10 mouse cellular contexts compared by ENCODE assay signal in the genomic region with DNA sequence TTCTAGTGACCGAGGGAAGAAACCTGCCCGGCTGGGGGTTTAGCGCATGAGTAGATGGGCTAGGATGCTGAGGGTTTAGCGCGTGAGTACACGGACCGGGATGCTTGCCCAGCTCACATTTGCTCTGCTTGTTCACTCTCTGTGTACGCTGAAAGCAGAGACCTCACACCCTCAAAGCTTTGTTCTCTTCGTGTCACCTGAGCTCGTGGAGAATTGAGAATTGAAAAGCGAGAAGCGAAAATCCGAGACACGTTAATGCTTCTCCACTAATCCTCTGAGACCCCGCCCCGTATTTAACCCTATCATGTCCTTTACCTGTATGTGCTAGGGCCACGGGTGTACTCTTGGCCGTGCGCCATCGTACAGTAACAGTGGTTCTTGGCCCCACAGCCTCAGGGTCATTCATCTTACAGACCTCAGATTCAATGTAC. TPM values are rescaled to one million over a fixed set of nuclear protein-coding genes. Genes with fewer than 3 reads are reported as not detected.
DNase-seq lines count a peak whose midpoint lies in the region; ATAC-seq lines count a peak whose summit lies in the region.
"Had no signal": no experiment of that assay in that cellular context is flagged by ENCODE, and none has a peak within 500 bp of the region (broad histone marks: within the 10 kb centered on the region; RNA-seq: fewer than 3 reads in every experiment).

No protein-coding gene starts in this region.

- H3K4me2 ChIP-seq in embryonic facial prominence, embryonic 11.5 days (ENCODE audit: low read depth, low read length) = peak overlapping the region; percentile 1; the same call in 1 of the 2 replicates
- H3K4me2 ChIP-seq in hindbrain, embryonic 15.5 days = peak overlapping the region; percentile 45
- peak overlapping the region; percentile 47 for H3K4me2 ChIP-seq in neural tube, embryonic 13.5 days

- H3K9ac ChIP-seq in embryonic facial prominence, embryonic 11.5 days (replicated peaks; ENCODE audit: low read length) = 0 out of 2 replicates have a peak overlapping the region, but pooled peaks have one; percentile 26
- peak overlapping the region; percentile 37; the same call in 1 of the 2 replicates for H3K9ac ChIP-seq in hindbrain, embryonic 15.5 days
- peak overlapping the region; percentile 47; the same call in 1 of the 2 replicates for H3K9ac ChIP-seq in neural tube, embryonic 13.5 days

- H3K27me3 ChIP-seq in embryonic facial prominence, embryonic 11.5 days (ENCODE audit: control insufficient read depth, insufficient read depth, low read length) = no peaks in the 10 kb centered on the region
- no peaks in the 10 kb centered on the region for H3K27me3 ChIP-seq in hindbrain, embryonic 15.5 days
- no peaks in the 10 kb centered on the region for H3K27me3 ChIP-seq in neural tube, embryonic 13.5 days

- 4% methylated on average over 20 of the region's 20 CpGs for WGBS in embryonic facial prominence, embryonic 11.5 days
- WGBS in hindbrain, embryonic 15.5 days = 4% methylated on average over 20 of the region's 20 CpGs
- WGBS in neural tube, embryonic 13.5 days = 6% methylated on average over 20 of the region's 20 CpGs

- DNase-seq in kidney, postnatal 14 days = peak; percentile 5
- DNase-seq in kidney, adult 18-20 months = no peak
- DNase-seq in embryonic facial prominence, embryonic 11.5 days (ENCODE audit: low spot score) = peak; percentile 60
- no peak for DNase-seq in spleen, postnatal 10 days (ENCODE audit: low spot score in 2 of 2)
- no peak for DNase-seq in right cerebral cortex, adult 2 months (ENCODE audit: low spot score in 2 of 2)
- DNase-seq: right cerebral cortex, postnatal 4 days had no signal

- no peak overlapping the region for H3K27ac ChIP-seq in embryonic facial prominence, embryonic 11.5 days (replicated peaks; ENCODE audit: low read depth, low read length)
- peak overlapping the region; percentile 51 for H3K27ac ChIP-seq in hindbrain, embryonic 15.5 days (replicated peaks)
- peak overlapping the region; percentile 52 for H3K27ac ChIP-seq in neural tube, embryonic 13.5 days (replicated peaks)

- H3K9me3 ChIP-seq in embryonic facial prominence, embryonic 11.5 days (replicated peaks; ENCODE audit: control insufficient read depth, low read length) = no peaks in the 10 kb centered on the region
- H3K9me3 ChIP-seq in hindbrain, embryonic 15.5 days = no peaks in the 10 kb centered on the region
- H3K9me3 ChIP-seq in neural tube, embryonic 13.5 days = no peaks in the 10 kb centered on the region; the same call in 1 of the 2 replicates

- no peaks in the 10 kb centered on the region for H3K4me1 ChIP-seq in embryonic facial prominence, embryonic 11.5 days (ENCODE audit: control insufficient read depth, insufficient read depth, low read length)
- H3K4me1 ChIP-seq in hindbrain, embryonic 15.5 days (replicated peaks) = peaks cover 11% of the 10 kb centered on the region
- H3K4me1 ChIP-seq in neural tube, embryonic 13.5 days (replicated peaks) = peaks cover 30% of the 10 kb centered on the region

- no peaks in the 10 kb centered on the region for H3K36me3 ChIP-seq in embryonic facial prominence, embryonic 11.5 days (replicated peaks; ENCODE audit: control insufficient read depth, insufficient read depth, low read depth, low read length)
- no peaks in the 10 kb centered on the region for H3K36me3 ChIP-seq in hindbrain, embryonic 15.5 days
- H3K36me3 ChIP-seq in neural tube, embryonic 13.5 days = no peaks in the 10 kb centered on the region

- no peak overlapping the region for H3K4me3 ChIP-seq in embryonic facial prominence, embryonic 11.5 days (ENCODE audit: low read depth, low read length)
- peak overlapping the region; percentile 27 for H3K4me3 ChIP-seq in hindbrain, embryonic 15.5 days
- H3K4me3 ChIP-seq in neural tube, embryonic 13.5 days = peak overlapping the region; percentile 25

- ATAC-seq in embryonic facial prominence, embryonic 11.5 days (replicated peaks; ENCODE audit: insufficient number of reproducible peaks, low FRiP score, low TSS enrichment, low read depth) = peak; percentile 77
- ATAC-seq in hindbrain, embryonic 15.5 days (ENCODE audit: low FRiP score, low read depth) = peak; percentile 65
- ATAC-seq in neural tube, embryonic 13.5 days (ENCODE audit: low read depth) = peak; percentile 48
- no peak for ATAC-seq in megakaryocyte, adult 5-6 weeks (ENCODE audit: poor library complexity, severe bottlenecking)

RNA-seq across cellular contexts. Expression of gene Tmem150c, which starts 38.9 kb away (rescaled TPM):
- polyA plus RNA-seq in embryonic facial prominence, embryonic 11.5 days (2014; fragmentation: Nextera tagmentation; extraction: Ambion mirVana) = 1.3 and 1.6 TPM in 2 replicates
- polyA plus RNA-seq in hindbrain, embryonic 15.5 days (2015; fragmentation: Nextera tagmentation; extraction: Ambion mirVana) = 31.2 and 36.4 TPM in 2 replicates
- polyA plus RNA-seq in neural tube, embryonic 13.5 days (2015; fragmentation: Nextera tagmentation; extraction: Ambion mirVana) = 14.6 and 17.4 TPM in 2 replicates
- total RNA-seq in megakaryocyte, adult 5-6 weeks (2015) = 0.18 TPM in 1 of 2 replicates, not detected in the other
- not detected in 2 replicates for total RNA-seq in megakaryocyte, adult 5-6 weeks (2017)
- total RNA-seq: common myeloid progenitor, adult 5-6 weeks had no signal

Comparison
In these comparisons a context has a peak if more than half of its experiments do, and no peak if none do; other contexts are left out.
1. DNase-seq: peak in kidney, postnatal 14 days (single experiment) and embryonic facial prominence, embryonic 11.5 days (single experiment); none in kidney, adult 18-20 months (single experiment), spleen, postnatal 10 days (0 of 2) and right cerebral cortex, adult 2 months (0 of 2).
2. Peak in every context shown above with its lines, with median percentiles within 50 percentile points of each other: H3K4me2 ChIP-seq and H3K9ac ChIP-seq.